Comparison of ENCODE assay signal across 9 mouse cellular contexts in genomic region chr3:97931310-97931885, GRCm38 (mm10). TPM values are rescaled to one million over a fixed set of nuclear protein-coding genes. Genes with fewer than 3 reads are reported as not detected.
DNase-seq lines count a peak whose midpoint lies in the region; ATAC-seq lines count a peak whose summit lies in the region.
"Had no signal": no experiment of that assay in that cellular context is flagged by ENCODE, and none has a peak within 500 bp of the region (broad histone marks: within the 10 kb centered on the region; RNA-seq: fewer than 3 reads in every experiment).

No protein-coding gene starts in this region.

- no peaks in the 10 kb centered on the region for H3K9me3 ChIP-seq in forebrain, embryonic 14.5 days (replicated peaks; ENCODE audit: control insufficient read depth, low read length)
- H3K9me3 ChIP-seq in forebrain, embryonic 11.5 days (ENCODE audit: control insufficient read depth, low read length) = no peaks in the 10 kb centered on the region
- H3K9me3 ChIP-seq in neural tube, embryonic 13.5 days = no peaks in the 10 kb centered on the region
- H3K9me3 ChIP-seq in hindbrain, embryonic 13.5 days = no peaks in the 10 kb centered on the region
- H3K9me3 ChIP-seq: midbrain, embryonic 12.5 days had no signal

- peak; percentile 51 for DNase-seq in forebrain, embryonic 14.5 days (ENCODE audit: low spot score)
- DNase-seq in forebrain, embryonic 11.5 days (ENCODE audit: low spot score) = no peak
- no peak for DNase-seq in neural tube, embryonic 10.5 days (ENCODE audit: extremely low spot score, low spot score)
- peak; percentile 46 to 88 for DNase-seq in left cerebral cortex, postnatal 25 days (ENCODE audit: low spot score in 2 of 2)
- DNase-seq in right cerebral cortex, postnatal 25 days = peak; percentile 62
- no peak for DNase-seq in kidney, adult 18-20 months

- 0 out of 2 replicates have a peak, but pooled peaks cover 6% of the 10 kb centered on the region for H3K4me1 ChIP-seq in forebrain, embryonic 14.5 days (ENCODE audit: control insufficient read depth, insufficient read depth, low read length)
- H3K4me1 ChIP-seq in forebrain, embryonic 11.5 days (replicated peaks; ENCODE audit: control insufficient read depth, insufficient read depth, low read length) = peaks cover 4% of the 10 kb centered on the region; the same call in 1 of the 2 replicates
- H3K4me1 ChIP-seq in neural tube, embryonic 13.5 days (replicated peaks) = peaks cover 36% of the 10 kb centered on the region
- peaks cover 23% of the 10 kb centered on the region for H3K4me1 ChIP-seq in hindbrain, embryonic 13.5 days (replicated peaks)

- H3K4me3 ChIP-seq in forebrain, embryonic 14.5 days (ENCODE audit: low read depth, low read length) = no peak overlapping the region
- H3K4me3 ChIP-seq in forebrain, embryonic 11.5 days (ENCODE audit: low read depth, low read length) = no peak overlapping the region
- H3K4me3 ChIP-seq in neural tube, embryonic 13.5 days = no peak overlapping the region
- no peak overlapping the region for H3K4me3 ChIP-seq in hindbrain, embryonic 13.5 days
- H3K4me3 ChIP-seq: midbrain, embryonic 12.5 days had no signal

- H3K36me3 ChIP-seq in forebrain, embryonic 14.5 days (ENCODE audit: control insufficient read depth, insufficient read depth, low read length) = no peaks in the 10 kb centered on the region
- no peaks in the 10 kb centered on the region for H3K36me3 ChIP-seq in forebrain, embryonic 11.5 days (ENCODE audit: control insufficient read depth, insufficient read depth, low read length)
- H3K36me3 ChIP-seq in neural tube, embryonic 13.5 days = no peaks in the 10 kb centered on the region
- H3K36me3 ChIP-seq in hindbrain, embryonic 13.5 days = no peaks in the 10 kb centered on the region
- H3K36me3 ChIP-seq: midbrain, embryonic 12.5 days had no signal

- no peak overlapping the region for H3K4me2 ChIP-seq in forebrain, embryonic 14.5 days (ENCODE audit: low read length)
- no peak overlapping the region for H3K4me2 ChIP-seq in forebrain, embryonic 11.5 days (ENCODE audit: low read depth, low read length, severe bottlenecking)
- no peak overlapping the region for H3K4me2 ChIP-seq in neural tube, embryonic 13.5 days
- H3K4me2 ChIP-seq in hindbrain, embryonic 13.5 days = no peak overlapping the region
- H3K4me2 ChIP-seq: midbrain, embryonic 12.5 days had no signal

- intact Hi-C loops in left cerebral cortex, postnatal 25 days (cut with DNase I) = no loop called here

- WGBS in forebrain, embryonic 14.5 days = 79% methylated on average over 7 of the region's 7 CpGs
- 87% methylated on average over 7 of the region's 7 CpGs for WGBS in forebrain, embryonic 11.5 days
- WGBS in neural tube, embryonic 13.5 days = 72% methylated on average over 7 of the region's 7 CpGs
- 81% methylated on average over 7 of the region's 7 CpGs for WGBS in hindbrain, embryonic 13.5 days

- no peak overlapping the region for H3K9ac ChIP-seq in forebrain, embryonic 14.5 days (ENCODE audit: low read length)
- no peak overlapping the region for H3K9ac ChIP-seq in forebrain, embryonic 11.5 days (ENCODE audit: low read length)
- 0 out of 2 replicates have a peak overlapping the region, but pooled peaks have one; percentile 6 for H3K9ac ChIP-seq in neural tube, embryonic 13.5 days
- H3K9ac ChIP-seq in hindbrain, embryonic 13.5 days = no peak overlapping the region
- H3K9ac ChIP-seq: midbrain, embryonic 12.5 days had no signal

- no peaks in the 10 kb centered on the region for H3K27me3 ChIP-seq in forebrain, embryonic 14.5 days (replicated peaks; ENCODE audit: control insufficient read depth, insufficient read depth, low read length)
- H3K27me3 ChIP-seq in forebrain, embryonic 11.5 days (ENCODE audit: control insufficient read depth, insufficient read depth, low read length) = no peaks in the 10 kb centered on the region
- H3K27me3 ChIP-seq in neural tube, embryonic 13.5 days = no peaks in the 10 kb centered on the region; the same call in 1 of the 2 replicates
- peaks cover 18% of the 10 kb centered on the region for H3K27me3 ChIP-seq in hindbrain, embryonic 13.5 days

- ATAC-seq in forebrain, embryonic 14.5 days = no peak; the same call in 1 of the 2 replicates
- ATAC-seq in forebrain, embryonic 11.5 days (replicated peaks; ENCODE audit: low FRiP score) = no peak
- ATAC-seq in neural tube, embryonic 13.5 days (ENCODE audit: low read depth) = no peak
- no peak for ATAC-seq in hindbrain, embryonic 13.5 days (ENCODE audit: low FRiP score)

- no peak overlapping the region for H3K27ac ChIP-seq in forebrain, embryonic 14.5 days (ENCODE audit: low read depth, low read length)
- H3K27ac ChIP-seq in forebrain, embryonic 11.5 days (ENCODE audit: low read depth, low read length) = no peak overlapping the region
- no peak overlapping the region for H3K27ac ChIP-seq in neural tube, embryonic 13.5 days (replicated peaks)
- H3K27ac ChIP-seq in hindbrain, embryonic 13.5 days = no peak overlapping the region
- H3K27ac ChIP-seq: midbrain, embryonic 12.5 days had no signal

RNA-seq across cellular contexts. Expression of gene Sec22b, which starts 30.4 kb away (rescaled TPM):
- 124 and 130 TPM in 2 replicates for polyA plus RNA-seq in forebrain, embryonic 14.5 days (2014; fragmentation: Nextera tagmentation; extraction: Ambion mirVana)
- 121 and 122 TPM in 2 replicates for polyA plus RNA-seq in forebrain, embryonic 11.5 days (2014; fragmentation: Nextera tagmentation; extraction: Ambion mirVana)
- polyA plus RNA-seq in neural tube, embryonic 13.5 days (2015; fragmentation: Nextera tagmentation; extraction: Ambion mirVana) = 106 and 111 TPM in 2 replicates
- total RNA-seq in left cerebral cortex, postnatal 25 days (2021) = 10 to 100 TPM; 70.9 to 76.7 TPM
- 103 and 105 TPM in 2 replicates for polyA plus RNA-seq in hindbrain, embryonic 13.5 days (2015; fragmentation: Nextera tagmentation; extraction: Ambion mirVana)

RNA-seq across cellular contexts. Expression of gene Pde4dip, which starts 42.9 kb away (rescaled TPM):
- polyA plus RNA-seq in forebrain, embryonic 14.5 days (2014; fragmentation: Nextera tagmentation; extraction: Ambion mirVana) = 50.6 and 62.8 TPM in 2 replicates
- 25.7 and 27.2 TPM in 2 replicates for polyA plus RNA-seq in forebrain, embryonic 11.5 days (2014; fragmentation: Nextera tagmentation; extraction: Ambion mirVana)
- polyA plus RNA-seq in neural tube, embryonic 13.5 days (2015; fragmentation: Nextera tagmentation; extraction: Ambion mirVana) = 62.7 and 66.6 TPM in 2 replicates
- 100 to 1,000 TPM; 246 to 251 TPM for total RNA-seq in left cerebral cortex, postnatal 25 days (2021)
- 58.6 and 60.4 TPM in 2 replicates for polyA plus RNA-seq in hindbrain, embryonic 13.5 days (2015; fragmentation: Nextera tagmentation; extraction: Ambion mirVana)

Comparison
In these comparisons a context has a peak if more than half of its experiments do, and no peak if none do; other contexts are left out.
1. DNase-seq: peak in forebrain, embryonic 14.5 days (single experiment), left cerebral cortex, postnatal 25 days (2 of 2) and right cerebral cortex, postnatal 25 days (single experiment); none in forebrain, embryonic 11.5 days (single experiment), neural tube, embryonic 10.5 days (single experiment) and kidney, adult 18-20 months (single experiment).